Mouse (Mus musculus): ENCODE results near the gene Cyb5d1. TPM values are rescaled to one million over a fixed set of nuclear protein-coding genes. Genes with fewer than 3 reads are reported as not detected.

The Cyb5d1 gene
- polyA plus RNA-seq, 1 experiment from 2014 or later, result 21.2 TPM

DNA sequence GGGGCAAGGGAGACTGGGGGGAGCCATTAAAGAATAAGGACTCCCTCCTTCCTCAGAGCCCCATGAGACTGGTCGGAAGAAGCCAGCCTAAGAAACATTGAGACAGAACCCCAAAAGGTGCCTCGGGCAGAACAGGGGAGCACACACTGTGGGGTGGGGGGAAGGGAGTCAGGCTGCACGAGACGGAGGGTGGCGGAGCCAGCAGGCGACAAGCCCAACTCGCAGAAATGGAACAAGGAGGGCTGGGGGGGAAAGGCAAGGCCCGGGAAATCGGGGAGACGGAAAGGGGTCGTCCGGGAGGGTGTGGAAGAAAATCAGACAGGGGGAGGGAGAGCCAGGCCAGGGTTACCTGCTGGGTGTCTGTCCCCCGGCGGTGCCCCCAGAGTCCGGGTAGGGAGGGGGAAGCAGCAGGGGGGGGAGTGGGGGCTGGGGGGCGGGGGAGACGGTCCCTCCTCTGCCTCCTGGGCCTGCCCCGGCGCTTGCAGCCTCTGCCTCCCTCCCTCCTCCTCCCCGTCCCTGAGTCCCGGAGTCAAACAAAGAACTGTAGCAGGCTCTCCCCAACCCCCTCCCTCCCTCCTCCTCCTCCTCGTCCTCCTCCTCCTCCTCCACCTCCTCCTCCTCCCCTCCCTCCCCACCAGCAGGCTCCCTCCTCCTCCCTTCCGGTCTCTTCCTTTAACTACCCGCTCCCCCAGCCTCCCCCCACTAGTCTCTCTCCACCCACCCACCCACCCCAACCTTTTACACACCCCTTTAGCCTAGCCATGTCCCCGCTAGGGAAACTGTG is 20.4 kb upstream of the Cyb5d1 start:
- Histone ChIP-seq H3K27ac (replicated peaks) (peak overlapping the region; percentile 99), H3K9me3 (no peaks in the 10 kb centered on the region), H3K9ac (peak overlapping the region; percentile 98), H3K4me3 (peak overlapping the region; percentile 85), H3K27me3 (replicated peaks) (peaks cover 6% of the 10 kb centered on the region), H3K36me3 (peaks cover 11% of the 10 kb centered on the region), H3K4me2 (peak overlapping the region; percentile 99), H3K4me1 (peaks cover 80% of the 10 kb centered on the region)
- 0% methylated on average over 8 of the region's 25 CpGs for WGBS
- ATAC-seq (ENCODE audit: extremely low read depth, insufficient number of reproducible peaks, low FRiP score, low TSS enrichment), result no peak

GRCm38 (mm10) chr11:69415327-69415667 is 19.9 kb upstream of the Cyb5d1 start:
- Histone ChIP-seq H3K9me3 (no peaks in the 10 kb centered on the region), H3K4me3 (peak overlapping the region; percentile 85), H3K9ac (peak overlapping the region; percentile 98), H3K36me3 (peaks cover 11% of the 10 kb centered on the region), H3K4me2 (peak overlapping the region; percentile 99), H3K4me1 (peaks cover 74% of the 10 kb centered on the region), H3K27ac (replicated peaks) (peak overlapping the region; percentile 99), H3K27me3 (replicated peaks) (peaks cover under 1% of the 10 kb centered on the region; the same call in 1 of the 2 replicates)
- WGBS, result 2% methylated on average over 3 of the region's 3 CpGs
- ATAC-seq (ENCODE audit: extremely low read depth, insufficient number of reproducible peaks, low FRiP score, low TSS enrichment), result no peak

DNA sequence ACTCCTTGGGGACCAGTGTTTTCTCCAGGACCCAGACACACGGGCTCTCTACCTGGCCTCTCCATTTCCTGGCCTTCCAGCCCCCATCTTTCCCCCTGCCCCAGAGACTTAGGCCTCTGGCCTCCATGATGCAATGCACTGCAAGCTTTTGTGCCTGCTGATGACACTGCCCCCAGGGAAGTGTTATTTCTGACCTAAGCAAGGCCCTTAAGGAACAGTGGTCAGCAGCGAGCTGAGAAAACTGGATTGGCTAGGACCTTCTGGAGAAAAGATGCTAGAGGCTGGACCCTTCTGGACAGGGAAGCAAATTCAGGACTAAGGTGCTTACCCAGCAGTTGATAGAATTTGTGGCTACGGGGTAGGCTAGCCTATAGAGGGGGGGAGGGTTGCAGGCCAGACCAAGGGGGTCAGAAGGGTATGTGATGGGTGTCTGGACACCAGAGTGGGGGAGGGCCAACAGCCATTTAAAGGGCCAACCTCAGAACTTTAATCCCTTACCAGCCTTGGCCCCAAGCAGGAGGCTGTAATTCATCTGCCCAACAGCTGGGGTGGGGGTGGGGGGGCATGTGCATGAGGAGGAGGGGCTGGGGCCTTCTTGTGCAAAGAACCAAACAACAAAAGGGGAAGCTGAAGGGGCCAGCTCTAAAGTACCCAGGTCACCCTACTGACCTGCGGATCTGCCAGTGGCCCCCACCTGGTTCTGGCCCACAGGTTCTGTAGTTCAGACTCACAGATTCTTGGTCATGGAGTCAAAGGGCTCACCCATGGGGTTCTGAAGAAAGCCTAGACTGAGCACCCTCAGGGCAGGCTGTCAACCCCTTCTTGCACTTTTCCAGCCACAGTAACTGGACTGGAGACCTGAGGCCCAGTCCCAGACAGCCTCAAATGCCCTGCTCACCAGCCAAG is 19.2 kb upstream of the Cyb5d1 start:
- H3K27me3 ChIP-seq (replicated peaks), result no peaks in the 10 kb centered on the region
- peak overlapping the region; percentile 98 for H3K9ac ChIP-seq
- H3K4me2 ChIP-seq, result peak overlapping the region; percentile 99
- H3K36me3 ChIP-seq, result peaks cover 11% of the 10 kb centered on the region
- H3K27ac ChIP-seq (replicated peaks), result peak overlapping the region; percentile 99
- H3K4me3 ChIP-seq, result peak overlapping the region; percentile 85
- no peak for ATAC-seq (ENCODE audit: extremely low read depth, insufficient number of reproducible peaks, low FRiP score, low TSS enrichment)
- no peaks in the 10 kb centered on the region for H3K9me3 ChIP-seq
- H3K4me1 ChIP-seq, result peaks cover 70% of the 10 kb centered on the region
- WGBS, result 33% methylated on average over 4 of the region's 4 CpGs

DNA sequence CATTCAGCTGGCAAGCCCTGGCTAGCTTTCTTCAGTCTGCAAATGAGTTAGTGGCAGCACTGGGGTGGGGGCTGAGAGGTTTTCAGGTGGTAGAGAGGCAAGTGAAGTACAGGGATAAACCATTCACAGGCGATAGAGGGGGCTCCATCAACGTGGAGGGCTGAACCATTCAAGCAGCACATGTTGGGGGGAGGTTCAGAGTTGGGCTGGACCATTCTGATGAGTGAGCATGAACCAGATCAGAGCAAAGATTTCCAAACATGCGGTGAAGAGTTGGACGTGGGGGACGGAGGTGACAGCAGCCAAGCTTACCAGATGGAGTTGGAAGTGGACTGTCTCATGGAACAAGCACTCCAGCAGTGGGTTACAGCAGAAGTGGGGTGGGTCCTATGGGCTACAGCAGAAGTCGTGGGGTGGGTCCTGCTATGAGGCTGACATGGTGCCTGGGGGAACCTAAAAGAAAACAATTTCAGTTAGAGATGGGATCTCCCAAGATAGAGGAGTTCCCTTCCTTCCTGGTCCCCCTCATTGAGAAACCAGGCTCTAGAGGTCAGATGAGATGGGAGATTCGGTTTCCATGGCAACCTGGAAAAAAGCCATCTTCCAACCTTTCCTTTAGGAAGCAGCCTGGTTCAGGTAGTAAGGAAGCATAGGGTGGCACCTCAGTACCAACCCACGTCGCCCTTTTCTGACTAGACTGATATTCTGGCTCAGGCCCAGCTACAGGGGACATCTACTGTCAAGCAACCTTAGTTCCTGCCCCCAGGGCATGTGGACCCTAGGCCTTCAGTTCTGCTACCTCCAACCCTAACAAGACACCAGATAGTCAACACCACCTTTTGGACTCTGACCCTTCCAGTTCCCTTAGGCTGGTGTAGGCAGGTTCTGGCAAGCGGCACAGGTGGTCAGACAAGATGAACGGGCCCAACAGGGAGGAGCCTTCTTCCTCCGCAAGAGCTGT is 18.1 kb upstream of the Cyb5d1 start, which contains the start of gene Kdm6b:
Kdm6b (minus strand) TSS at position 455 of the 961 bp plus-strand sequence.
- H3K4me2 ChIP-seq, result peak within 1 kb of the TSS; percentile 99
- no peak for ATAC-seq (ENCODE audit: extremely low read depth, insufficient number of reproducible peaks, low FRiP score, low TSS enrichment)
- no peaks in the 10 kb centered on the region for H3K27me3 ChIP-seq (replicated peaks)
- H3K9me3 ChIP-seq, result no peaks in the 10 kb centered on the region
- WGBS, result 42% methylated on average over 12 of the region's 12 CpGs
- peak within 1 kb of the TSS; percentile 98 for H3K9ac ChIP-seq
- peaks cover 11% of the 10 kb centered on the region for H3K36me3 ChIP-seq
- H3K27ac ChIP-seq (replicated peaks), result peak within 1 kb of the TSS; percentile 99
- peak within 1 kb of the TSS; percentile 85 for H3K4me3 ChIP-seq
- H3K4me1 ChIP-seq, result peaks cover 62% of the 10 kb centered on the region

DNA sequence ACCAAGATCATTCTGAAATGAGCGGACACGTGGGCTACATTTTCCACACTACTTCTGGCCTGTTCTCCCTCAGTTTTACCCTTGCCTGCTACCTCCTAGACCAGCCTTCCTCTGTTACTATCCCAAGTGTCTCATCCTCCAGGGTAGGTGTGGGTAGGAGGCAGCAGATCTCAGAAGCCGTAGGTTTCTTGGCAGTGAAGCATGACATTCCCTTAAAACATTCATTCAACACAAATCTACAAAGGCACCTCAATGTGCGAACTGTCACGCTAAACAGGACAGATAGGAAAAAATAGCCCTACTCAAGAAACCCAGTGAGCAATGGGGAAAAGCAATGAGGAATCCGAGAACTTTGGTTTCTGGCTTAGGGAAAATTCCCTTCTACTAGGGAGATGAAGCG is 17.1 kb upstream of the Cyb5d1 start:
- Histone ChIP-seq H3K4me3 (peak overlapping the region; percentile 70), H3K9ac (peak overlapping the region; percentile 98), H3K27ac (replicated peaks) (peak overlapping the region; percentile 99), H3K27me3 (replicated peaks) (no peaks in the 10 kb centered on the region), H3K4me1 (peaks cover 62% of the 10 kb centered on the region), H3K9me3 (no peaks in the 10 kb centered on the region), H3K4me2 (peak overlapping the region; percentile 99), H3K36me3 (peaks cover 18% of the 10 kb centered on the region)
- 52% methylated on average over 7 of the region's 7 CpGs for WGBS
- ATAC-seq (ENCODE audit: extremely low read depth, insufficient number of reproducible peaks, low FRiP score, low TSS enrichment), result no peak

DNA sequence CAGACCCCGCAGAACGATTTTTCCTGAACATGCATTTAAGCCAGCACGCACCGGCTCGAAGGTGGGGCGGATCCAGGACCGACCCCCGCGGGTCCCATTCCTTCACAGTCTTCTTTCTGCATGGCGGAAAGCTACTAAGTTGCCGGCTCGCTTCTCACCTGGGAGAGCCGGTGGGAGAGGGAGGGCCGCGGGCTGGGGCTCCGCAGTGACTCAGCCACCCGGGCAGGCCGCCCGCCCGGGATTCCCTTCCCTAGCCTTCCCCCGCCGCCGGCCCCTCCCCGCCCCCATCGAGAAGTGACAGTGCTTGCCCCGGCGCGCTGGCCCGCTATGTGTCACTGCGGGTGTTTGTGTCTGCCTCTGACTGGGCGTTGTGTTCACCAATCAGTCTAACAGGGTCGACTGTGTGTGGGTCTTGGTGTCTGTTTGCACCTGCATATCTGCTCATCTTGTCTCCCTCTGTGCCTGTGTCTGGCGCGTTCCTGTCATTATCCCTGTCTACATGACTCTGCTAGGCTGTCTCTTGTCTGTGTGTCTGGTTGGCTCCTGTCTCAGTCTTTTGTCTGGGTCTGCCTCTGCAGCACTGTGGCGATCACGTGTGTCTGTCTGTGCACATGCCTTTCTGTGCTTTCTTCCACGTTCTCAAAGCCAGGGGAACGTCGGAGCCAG is 16.2 kb upstream of the Cyb5d1 start:
- peaks cover 56% of the 10 kb centered on the region for H3K4me1 ChIP-seq
- peak; percentile 46 for ATAC-seq (ENCODE audit: extremely low read depth, insufficient number of reproducible peaks, low FRiP score, low TSS enrichment)
- no peaks in the 10 kb centered on the region for H3K27me3 ChIP-seq (replicated peaks)
- H3K36me3 ChIP-seq, result peaks cover 26% of the 10 kb centered on the region
- H3K9ac ChIP-seq, result peak overlapping the region; percentile 98
- no peaks in the 10 kb centered on the region for H3K9me3 ChIP-seq
- peak overlapping the region; percentile 99 for H3K27ac ChIP-seq (replicated peaks)
- H3K4me2 ChIP-seq, result peak overlapping the region; percentile 99
- H3K4me3 ChIP-seq, result peak overlapping the region; percentile 70
- WGBS, result under 1% methylated on average over 39 of the region's 39 CpGs

- peak overlapping the region; percentile 99 for H3K4me2 ChIP-seq
- H3K36me3 ChIP-seq, result peaks cover 32% of the 10 kb centered on the region
- no peaks in the 10 kb centered on the region for H3K27me3 ChIP-seq (replicated peaks)
- no peaks in the 10 kb centered on the region for H3K9me3 ChIP-seq
- under 1% methylated on average over 26 of the region's 26 CpGs for WGBS
- H3K4me1 ChIP-seq, result peaks cover 53% of the 10 kb centered on the region
- H3K9ac ChIP-seq, result peak overlapping the region; percentile 98
- peak overlapping the region; percentile 70 for H3K4me3 ChIP-seq
- peak; percentile 38 for ATAC-seq (ENCODE audit: extremely low read depth, insufficient number of reproducible peaks, low FRiP score, low TSS enrichment)
- H3K27ac ChIP-seq (replicated peaks), result peak overlapping the region; percentile 99
Observed at GRCm38 (mm10) chr11:69411073-69411535, 15.7 kb upstream of the Cyb5d1 start.

- peak overlapping the region; percentile 98 for H3K9ac ChIP-seq
- H3K27me3 ChIP-seq (replicated peaks), result no peaks in the 10 kb centered on the region
- peaks cover 38% of the 10 kb centered on the region for H3K36me3 ChIP-seq
- peak overlapping the region; percentile 99 for H3K4me2 ChIP-seq
- WGBS, result under 1% methylated on average over 41 of the region's 41 CpGs
- no peaks in the 10 kb centered on the region for H3K9me3 ChIP-seq
- H3K27ac ChIP-seq (replicated peaks), result peak overlapping the region; percentile 99
- H3K4me3 ChIP-seq, result peak overlapping the region; percentile 70
- ATAC-seq (ENCODE audit: extremely low read depth, insufficient number of reproducible peaks, low FRiP score, low TSS enrichment), result no peak; the same call in 1 of the 2 replicates
- peaks cover 52% of the 10 kb centered on the region for H3K4me1 ChIP-seq
Observed at GRCm38 (mm10) chr11:69410310-69411072, 15.1 kb upstream of the Cyb5d1 start.

- peak overlapping the region; percentile 99 for H3K4me2 ChIP-seq
- H3K27me3 ChIP-seq (replicated peaks), result no peaks in the 10 kb centered on the region
- under 1% methylated on average over 18 of the region's 18 CpGs for WGBS
- peaks cover 43% of the 10 kb centered on the region for H3K36me3 ChIP-seq
- H3K9ac ChIP-seq, result peak overlapping the region; percentile 98
- no peaks in the 10 kb centered on the region for H3K9me3 ChIP-seq
- no peak for ATAC-seq (ENCODE audit: extremely low read depth, insufficient number of reproducible peaks, low FRiP score, low TSS enrichment)
- peaks cover 47% of the 10 kb centered on the region for H3K4me1 ChIP-seq
- peak overlapping the region; percentile 70 for H3K4me3 ChIP-seq
- H3K27ac ChIP-seq (replicated peaks), result peak overlapping the region; percentile 99
Observed at GRCm38 (mm10) chr11:69410045-69410309, 14.5 kb upstream of the Cyb5d1 start.

Measured in heart, embryonic 13.5 days (tissue).